Mouse (Mus musculus): ENCODE measurements around the gene Taf1c. TPM values are rescaled to one million over a fixed set of nuclear protein-coding genes. Genes with fewer than 3 reads are reported as not detected.

Gene Taf1c
- polyA plus RNA-seq (2012; rRNA removed) = 10.2 and 12.8 TPM in 2 replicates

DNA sequence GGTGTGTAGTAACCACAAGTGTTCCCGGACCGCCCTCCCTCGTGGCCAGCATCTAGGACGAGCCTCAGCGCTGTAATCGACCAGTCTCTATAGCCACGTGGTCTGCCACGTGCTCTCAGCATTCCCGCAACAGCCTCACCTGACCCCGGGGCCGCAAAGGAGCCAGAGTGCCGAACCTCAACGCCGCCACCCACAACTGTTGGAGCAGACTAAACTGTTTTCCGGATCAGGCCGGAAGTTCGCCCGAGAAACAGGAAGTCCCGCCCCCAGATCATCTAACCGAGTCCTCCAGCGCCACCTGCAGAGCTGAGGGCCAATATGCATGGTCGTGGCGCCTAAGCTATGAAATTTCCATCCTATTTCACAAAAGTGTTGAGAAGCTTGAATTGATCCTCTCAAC is at the start of gene Taf1c:
Gene Taf1c, minus strand, starts transcription at position 227 of the 400 bp plus-strand sequence.
- Histone ChIP-seq H3K36me3 (ENCODE audit: control insufficient read depth, insufficient read depth, low read length) (no peaks in the 10 kb centered on the region), H3K27me3 (replicated peaks; ENCODE audit: control insufficient read depth, insufficient read depth, low read length) (no peaks in the 10 kb centered on the region), H3K4me1 (ENCODE audit: control insufficient read depth, insufficient read depth, low read length) (peaks cover 6% of the 10 kb centered on the region; the same call in 1 of the 2 replicates), H3K4me3 (ENCODE audit: insufficient read depth, low read depth, low read length) (peak within 1 kb of the TSS; percentile 73), H3K27ac (ENCODE audit: insufficient read depth, low read depth, low read length) (0 out of 2 replicates have a peak within 1 kb of the TSS, but pooled peaks have one; percentile 13)
- peak; percentile 60 for TF ChIP-seq POLR2A (IDR thresholded peaks at IDR 0.05; ENCODE audit: low read depth, low read length)
- TF ChIP-seq CTCF (conservative IDR thresholded peaks at IDR 0.05; ENCODE audit: insufficient read depth, insufficient read length, low read depth, low read length) = peak; percentile 88
- peak; percentile 97 for DNase-seq
- WGBS = under 1% methylated on average over 23 of the region's 23 CpGs

DNA sequence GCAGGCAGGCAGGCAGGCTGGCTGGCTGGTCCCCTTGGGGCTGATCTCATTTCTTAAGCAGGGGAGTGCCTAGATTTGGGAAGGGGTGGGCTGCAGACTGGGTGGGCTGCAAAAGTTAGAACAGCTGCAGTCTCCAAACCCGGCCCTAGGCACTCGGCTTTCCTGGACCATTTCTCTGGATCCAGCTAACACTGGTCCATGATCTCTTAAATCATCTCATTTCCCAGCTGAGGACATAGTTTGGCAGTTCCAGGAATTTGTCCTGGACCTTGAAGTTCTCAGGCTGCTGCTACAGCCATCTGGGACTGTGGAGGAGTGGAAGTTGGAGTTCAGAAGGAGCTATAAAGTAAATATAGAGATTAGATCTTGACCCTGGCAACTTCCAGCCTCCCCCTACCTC is 46.3 kb upstream of the Taf1c start:
- Histone ChIP-seq H3K4me1 (ENCODE audit: control insufficient read depth, insufficient read depth, low read length) (no peaks in the 10 kb centered on the region), H3K36me3 (ENCODE audit: control insufficient read depth, insufficient read depth, low read length) (no peaks in the 10 kb centered on the region), H3K27ac (ENCODE audit: insufficient read depth, low read depth, low read length) (no peak overlapping the region), H3K4me3 (ENCODE audit: insufficient read depth, low read depth, low read length) (no peak overlapping the region), H3K27me3 (replicated peaks; ENCODE audit: control insufficient read depth, insufficient read depth, low read length) (no peaks in the 10 kb centered on the region)
- WGBS = 9% methylated on average over 2 of the region's 2 CpGs
- peak; percentile 45 for DNase-seq
- no peak for TF ChIP-seq POLR2A (IDR thresholded peaks at IDR 0.05; ENCODE audit: low read depth, low read length)
- TF ChIP-seq CTCF (conservative IDR thresholded peaks at IDR 0.05; ENCODE audit: insufficient read depth, insufficient read length, low read depth, low read length) = no peak

- Histone ChIP-seq H3K27ac (ENCODE audit: insufficient read depth, low read depth, low read length) (no peak overlapping the region), H3K4me3 (ENCODE audit: insufficient read depth, low read depth, low read length) (no peak overlapping the region), H3K36me3 (ENCODE audit: control insufficient read depth, insufficient read depth, low read length) (no peaks in the 10 kb centered on the region), H3K4me1 (ENCODE audit: control insufficient read depth, insufficient read depth, low read length) (no peaks in the 10 kb centered on the region), H3K27me3 (replicated peaks; ENCODE audit: control insufficient read depth, insufficient read depth, low read length) (no peaks in the 10 kb centered on the region)
- 84% methylated on average over 7 of the region's 7 CpGs for WGBS
- no peak for TF ChIP-seq POLR2A (IDR thresholded peaks at IDR 0.05; ENCODE audit: low read depth, low read length)
- TF ChIP-seq CTCF (conservative IDR thresholded peaks at IDR 0.05; ENCODE audit: insufficient read depth, insufficient read length, low read depth, low read length) = no peak
- no peak for DNase-seq
These were observed 41.8 kb upstream of the Taf1c start for GRCm38 (mm10) chr8:119646846-119647245.

GRCm38 (mm10) chr8:119646197-119646596 is 41.2 kb upstream of the Taf1c start:
- no peak overlapping the region for H3K27ac ChIP-seq (ENCODE audit: insufficient read depth, low read depth, low read length)
- H3K4me3 ChIP-seq (ENCODE audit: insufficient read depth, low read depth, low read length) = no peak overlapping the region
- TF ChIP-seq CTCF (conservative IDR thresholded peaks at IDR 0.05; ENCODE audit: insufficient read depth, insufficient read length, low read depth, low read length) = 0 out of 2 replicates have a peak, but pooled peaks have one; percentile 21
- TF ChIP-seq POLR2A (IDR thresholded peaks at IDR 0.05; ENCODE audit: low read depth, low read length) = no peak
- H3K27me3 ChIP-seq (replicated peaks; ENCODE audit: control insufficient read depth, insufficient read depth, low read length) = no peaks in the 10 kb centered on the region
- DNase-seq = no peak
- 82% methylated on average over 3 of the region's 3 CpGs for WGBS
- no peaks in the 10 kb centered on the region for H3K36me3 ChIP-seq (ENCODE audit: control insufficient read depth, insufficient read depth, low read length)
- H3K4me1 ChIP-seq (ENCODE audit: control insufficient read depth, insufficient read depth, low read length) = no peaks in the 10 kb centered on the region

DNA sequence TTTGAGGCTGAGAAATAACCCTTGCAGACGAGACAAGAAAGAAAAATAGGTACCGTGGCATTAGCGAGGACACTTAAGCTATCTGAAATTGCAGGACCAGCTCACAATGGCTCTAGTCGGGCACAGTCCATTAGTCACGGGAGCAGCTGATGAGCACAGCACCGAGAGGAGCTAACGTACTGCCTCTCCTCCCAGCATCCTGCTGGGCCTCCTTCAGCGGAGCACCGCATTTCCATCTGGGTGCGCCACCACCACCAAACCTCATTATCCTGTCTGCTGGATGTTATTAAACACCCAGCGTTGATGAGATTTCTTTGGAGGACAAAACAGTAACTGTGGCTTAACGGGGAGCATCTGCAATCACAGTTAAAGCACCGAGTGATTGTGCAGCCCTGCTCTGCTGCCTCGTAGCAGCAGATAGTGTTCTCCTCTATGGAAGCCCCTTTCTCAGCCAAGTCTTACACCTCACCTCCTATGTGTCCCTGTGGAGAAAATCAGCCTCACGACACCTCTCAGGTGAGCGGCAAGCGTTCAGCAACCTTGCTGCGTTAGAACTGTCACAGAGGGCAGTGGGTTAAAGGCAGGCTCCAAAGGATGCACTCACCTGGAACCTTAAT is 40.1 kb upstream of the Taf1c start:
- no peaks in the 10 kb centered on the region for H3K36me3 ChIP-seq (ENCODE audit: control insufficient read depth, insufficient read depth, low read length)
- WGBS = 56% methylated on average over 18 of the region's 18 CpGs
- H3K4me3 ChIP-seq (ENCODE audit: insufficient read depth, low read depth, low read length) = no peak overlapping the region
- TF ChIP-seq CTCF (conservative IDR thresholded peaks at IDR 0.05; ENCODE audit: insufficient read depth, insufficient read length, low read depth, low read length) = no peak
- no peak for TF ChIP-seq POLR2A (IDR thresholded peaks at IDR 0.05; ENCODE audit: low read depth, low read length)
- no peak overlapping the region for H3K27ac ChIP-seq (ENCODE audit: insufficient read depth, low read depth, low read length)
- H3K4me1 ChIP-seq (ENCODE audit: control insufficient read depth, insufficient read depth, low read length) = no peaks in the 10 kb centered on the region
- DNase-seq = no peak
- no peaks in the 10 kb centered on the region for H3K27me3 ChIP-seq (replicated peaks; ENCODE audit: control insufficient read depth, insufficient read depth, low read length)

GRCm38 (mm10) chr8:119644429-119644960 is 39.5 kb upstream of the Taf1c start:
- no peak for TF ChIP-seq POLR2A (IDR thresholded peaks at IDR 0.05; ENCODE audit: low read depth, low read length)
- no peak for TF ChIP-seq CTCF (conservative IDR thresholded peaks at IDR 0.05; ENCODE audit: insufficient read depth, insufficient read length, low read depth, low read length)
- Histone ChIP-seq H3K4me3 (ENCODE audit: insufficient read depth, low read depth, low read length) (no peak overlapping the region), H3K27ac (ENCODE audit: insufficient read depth, low read depth, low read length) (no peak overlapping the region), H3K4me1 (ENCODE audit: control insufficient read depth, insufficient read depth, low read length) (no peaks in the 10 kb centered on the region), H3K36me3 (ENCODE audit: control insufficient read depth, insufficient read depth, low read length) (no peaks in the 10 kb centered on the region), H3K27me3 (replicated peaks; ENCODE audit: control insufficient read depth, insufficient read depth, low read length) (no peaks in the 10 kb centered on the region)
- WGBS = 53% methylated on average over 17 of the region's 17 CpGs
- DNase-seq = no peak

DNA sequence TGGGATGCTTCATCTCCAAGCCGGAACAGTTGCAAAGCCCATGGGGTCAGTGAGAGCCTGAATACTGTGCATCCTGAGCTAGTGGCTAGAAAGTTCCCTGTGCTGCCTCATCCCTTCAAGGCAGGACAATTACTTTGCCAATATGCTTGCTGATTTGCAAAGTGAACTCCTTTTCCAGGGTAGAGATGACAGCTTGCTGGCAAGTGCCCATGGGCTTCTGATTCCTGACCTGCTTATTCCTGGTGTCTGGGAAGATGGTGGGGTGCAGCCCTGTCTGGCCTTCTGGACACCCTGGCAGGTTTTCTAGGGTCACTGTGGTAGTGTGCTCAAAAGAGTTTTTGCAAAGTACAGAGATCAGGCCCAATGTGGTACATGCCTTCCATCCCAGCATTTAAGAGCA is 37.9 kb upstream of the Taf1c start:
- Histone ChIP-seq H3K27me3 (replicated peaks; ENCODE audit: control insufficient read depth, insufficient read depth, low read length) (no peaks in the 10 kb centered on the region), H3K4me3 (ENCODE audit: insufficient read depth, low read depth, low read length) (no peak overlapping the region), H3K27ac (ENCODE audit: insufficient read depth, low read depth, low read length) (no peak overlapping the region), H3K4me1 (ENCODE audit: control insufficient read depth, insufficient read depth, low read length) (no peaks in the 10 kb centered on the region), H3K36me3 (ENCODE audit: control insufficient read depth, insufficient read depth, low read length) (no peaks in the 10 kb centered on the region)
- no peak for DNase-seq
- TF ChIP-seq POLR2A (IDR thresholded peaks at IDR 0.05; ENCODE audit: low read depth, low read length) = no peak
- no peak for TF ChIP-seq CTCF (conservative IDR thresholded peaks at IDR 0.05; ENCODE audit: insufficient read depth, insufficient read length, low read depth, low read length)
- 92% methylated on average over 1 of the region's 1 CpGs for WGBS

Data from kidney, adult 2 months (tissue).